Mouse (Mus musculus): Measurements from ENCODE around the gene Rap1gap.
A peak's percentile ranks its signal among the peaks of the same experiment; 100 is the strongest.

The Rap1gap gene

GRCm38 (mm10) chr4:137751310-137751709, 86.8 kb downstream of the Rap1gap start:
- no peak for DNase-seq

- DNase-seq, result no peak
These were observed 87.2 kb downstream of the Rap1gap start for GRCm38 (mm10) chr4:137751717-137752116.

- DNase-seq, result no peak
These were observed 87.9 kb downstream of the Rap1gap start for GRCm38 (mm10) chr4:137752471-137752870.

- DNase-seq, result no peak
These were observed 88.7 kb downstream of the Rap1gap start for GRCm38 (mm10) chr4:137753199-137753598.

GRCm38 (mm10) chr4:137754446-137754845, 89.9 kb downstream of the Rap1gap start:
- DNase-seq, result no peak

- no peak for DNase-seq
These were observed 98.4 kb downstream of the Rap1gap start for GRCm38 (mm10) chr4:137762886-137763285.

- no peak for DNase-seq
These were observed 99.5 kb downstream of the Rap1gap start for GRCm38 (mm10) chr4:137763920-137764495.

GRCm38 (mm10) chr4:137764621-137765020, 100.1 kb downstream of the Rap1gap start:
- DNase-seq, result no peak

- DNase-seq, result peak; percentile 68
These were observed 101.0 kb downstream of the Rap1gap start for GRCm38 (mm10) chr4:137765554-137765971.

- DNase-seq, result no peak
These were observed 101.8 kb downstream of the Rap1gap start for GRCm38 (mm10) chr4:137766365-137766764.

- DNase-seq, result no peak
These were observed 103.9 kb downstream of the Rap1gap start for GRCm38 (mm10) chr4:137768381-137768780.

- DNase-seq, result no peak
These were observed 104.3 kb downstream of the Rap1gap start for GRCm38 (mm10) chr4:137768831-137769230.

GRCm38 (mm10) chr4:137769635-137770034, 105.1 kb downstream of the Rap1gap start:
- no peak for DNase-seq

GRCm38 (mm10) chr4:137770901-137771612, 106.5 kb downstream of the Rap1gap start:
- peak; percentile 33 for DNase-seq

GRCm38 (mm10) chr4:137771749-137772148, 107.2 kb downstream of the Rap1gap start:
- no peak for DNase-seq

GRCm38 (mm10) chr4:137772438-137773056, 108.0 kb downstream of the Rap1gap start:
- DNase-seq, result no peak

- no peak for DNase-seq
These were observed 108.9 kb downstream of the Rap1gap start for GRCm38 (mm10) chr4:137773369-137773899.

GRCm38 (mm10) chr4:137774013-137774412, 109.5 kb downstream of the Rap1gap start:
- DNase-seq, result no peak

GRCm38 (mm10) chr4:137774505-137774904, 110.0 kb downstream of the Rap1gap start:
- no peak for DNase-seq

GRCm38 (mm10) chr4:137777866-137778265, 113.3 kb downstream of the Rap1gap start:
- DNase-seq, result no peak

- DNase-seq, result no peak
These were observed 114.1 kb downstream of the Rap1gap start for GRCm38 (mm10) chr4:137778397-137779184.
